Mouse (Mus musculus): ENCODE results near the gene Sumf2.

The Sumf2 gene

DNA sequence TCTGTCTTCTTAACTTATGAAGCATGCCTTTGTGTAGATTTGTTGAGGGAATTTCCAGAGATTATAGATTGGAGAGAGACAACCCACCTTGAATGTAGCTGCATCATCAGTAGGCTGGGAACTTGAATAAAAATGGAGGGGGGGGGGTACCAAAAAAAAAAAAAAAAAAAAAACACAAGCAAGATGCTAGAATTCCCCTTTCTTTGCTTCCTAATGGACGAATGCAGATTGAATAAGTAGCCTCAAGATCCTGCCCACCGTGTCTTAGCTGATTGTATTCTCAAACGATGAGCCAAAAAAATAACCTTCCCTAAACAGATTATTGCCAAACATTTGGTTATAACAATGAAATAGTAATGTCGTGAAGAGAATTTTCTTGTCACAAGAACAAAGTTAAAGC lies 61.0 kb downstream of the Sumf2 start:
- DNase-seq (ENCODE audit: inconsistent age in 2 of 2, low spot score in 1 of 2) = no peak

DNA sequence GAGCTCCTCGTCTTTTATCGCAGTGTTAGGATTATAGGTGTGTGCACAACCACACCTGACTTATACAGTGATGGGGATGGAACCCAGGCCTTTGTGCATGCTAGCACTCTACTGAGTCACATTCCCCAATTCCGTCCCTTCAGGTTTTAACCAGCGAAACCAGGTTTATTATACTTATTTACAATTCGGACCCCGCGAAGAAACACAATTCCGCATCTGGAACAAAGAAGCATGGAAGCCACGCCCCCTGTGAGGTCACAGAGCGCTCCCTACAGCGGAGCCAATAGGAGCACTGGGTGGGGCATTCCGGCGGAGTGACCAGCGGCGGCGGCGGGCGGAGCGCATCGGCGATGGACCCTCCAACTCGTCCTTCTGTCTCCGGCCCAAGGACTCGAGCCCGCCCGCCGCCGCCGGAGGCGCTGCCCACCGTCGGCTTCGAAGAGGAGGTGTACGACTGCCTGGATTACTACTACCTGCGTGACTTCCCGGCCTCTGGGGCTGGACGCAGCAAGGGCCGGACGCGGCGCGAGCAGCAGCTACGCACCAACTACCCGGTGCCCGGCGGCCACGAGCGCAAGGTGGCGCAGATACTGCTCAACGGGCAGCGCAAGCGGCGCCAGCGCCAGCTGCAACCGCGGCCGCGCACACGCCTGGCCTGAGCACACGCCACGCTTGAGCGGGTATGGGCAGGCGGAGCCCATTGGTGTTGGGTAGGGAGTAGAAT lies 61.6 kb downstream of the Sumf2 start, which contains the start of gene Nupr1l:
TSS of gene Nupr1l (plus strand) at position 299 of the 724 bp plus-strand sequence.
- DNase-seq (ENCODE audit: inconsistent age in 2 of 2, low spot score in 1 of 2) = peak; percentile 92 to 96

DNA sequence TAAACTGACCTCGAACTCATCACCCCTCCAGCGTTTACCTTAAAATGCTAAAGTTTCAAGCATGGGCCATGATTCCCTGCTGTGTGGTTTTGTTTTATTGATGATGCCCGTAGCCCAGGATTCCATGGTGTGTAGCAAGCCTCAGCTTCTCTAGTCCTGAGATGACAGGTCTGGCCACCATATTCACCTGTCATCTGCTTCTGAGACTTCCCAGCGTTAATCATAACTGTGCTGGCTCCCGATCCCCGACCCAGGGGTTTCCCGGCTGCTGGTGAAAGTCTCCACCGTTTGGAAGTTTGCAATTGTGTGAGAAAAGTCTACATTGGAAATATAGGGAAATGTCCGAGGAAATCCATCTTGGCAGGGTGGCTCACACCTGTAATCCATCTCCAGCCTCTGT lies 62.4 kb downstream of the Sumf2 start:
- DNase-seq (ENCODE audit: inconsistent age in 2 of 2, low spot score in 1 of 2) = no peak

DNA sequence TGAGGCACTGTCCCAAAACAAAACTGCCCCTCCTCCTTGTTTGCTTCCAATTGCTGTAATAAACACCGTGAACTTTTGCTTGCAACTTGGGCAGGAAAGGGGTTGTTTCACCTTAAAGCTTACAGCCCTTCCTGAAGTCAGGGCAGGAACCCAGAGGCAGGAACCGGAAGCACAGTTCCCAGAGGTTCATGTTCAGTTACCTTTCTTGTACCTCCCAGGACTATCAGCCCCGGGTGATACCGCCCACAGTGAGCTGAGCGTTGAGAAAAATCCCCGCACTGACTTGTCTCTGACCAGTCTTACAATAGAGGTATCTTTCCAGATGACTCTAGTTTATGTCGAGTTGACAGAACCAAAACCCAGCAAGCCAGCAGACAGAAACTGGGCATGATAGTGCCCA lies 62.8 kb downstream of the Sumf2 start:
- no peak for DNase-seq (ENCODE audit: inconsistent age in 2 of 2, low spot score in 1 of 2)
